Mouse (Mus musculus) liver, adult 2 months (tissue): ENCODE results near the gene Ffar4.

Source experiments
- CTCF ChIP-seq: fragments of 200-500 bp; IDR thresholded peaks from 2 replicates; pipeline ENCODE4 v1.5.1; 2011; ENCODE audit warnings: low read depth, low read length, control low read depth
- POLR2A ChIP-seq: fragments of 200-500 bp; IDR thresholded peaks from 2 replicates; pipeline ENCODE4 v1.6.1; 2011; ENCODE audit warnings: low read length, control low read depth; ENCODE audit not compliant: insufficient read depth; ENCODE audit errors: extremely low read depth

GRCm38 (mm10) chr19:38076251-38076650, 20.6 kb upstream of the Ffar4 start:
- TF ChIP-seq CTCF (no peak), POLR2A (no peak)
